Mouse (Mus musculus) C2C12 (cell line): ENCODE data around the gene Gm11037.
"Not testable (repeated sequence)": the region's sequence is repeated elsewhere in the genome, so short reads cannot be mapped to it uniquely, and the experiment has no call there.

Experiments
- CEBPB ChIP-seq: IDR thresholded peaks from one replicate; pipeline ENCODE4 v1.6.1; 2011; ENCODE audit warnings: low read depth, mild to moderate bottlenecking, control low read depth, moderate library complexity
- CTCF ChIP-seq: IDR thresholded peaks from one replicate; pipeline ENCODE4 v1.5.1; 2011; ENCODE audit not compliant: control insufficient read depth, insufficient read depth, insufficient read length
- FOSL1 ChIP-seq: IDR thresholded peaks from one replicate; pipeline ENCODE4 v1.8.0; 2011; ENCODE audit warnings: mild to moderate bottlenecking, low read length; ENCODE audit not compliant: poor library complexity, insufficient read depth, severe bottlenecking
- MAX ChIP-seq: IDR thresholded peaks from one replicate; pipeline ENCODE4 v1.6.1; 2011; ENCODE audit warnings: mild to moderate bottlenecking, control low read depth
- MYOG ChIP-seq: IDR thresholded peaks from one replicate; pipeline ENCODE4 v1.6.1; 2011; ENCODE audit not compliant: control insufficient read depth, insufficient read length; ENCODE audit errors: extremely low read depth
- USF1 ChIP-seq: IDR thresholded peaks from one replicate; pipeline ENCODE4 v1.6.1; 2011; ENCODE audit warnings: low read depth, mild to moderate bottlenecking, control low read depth, moderate library complexity

DNA sequence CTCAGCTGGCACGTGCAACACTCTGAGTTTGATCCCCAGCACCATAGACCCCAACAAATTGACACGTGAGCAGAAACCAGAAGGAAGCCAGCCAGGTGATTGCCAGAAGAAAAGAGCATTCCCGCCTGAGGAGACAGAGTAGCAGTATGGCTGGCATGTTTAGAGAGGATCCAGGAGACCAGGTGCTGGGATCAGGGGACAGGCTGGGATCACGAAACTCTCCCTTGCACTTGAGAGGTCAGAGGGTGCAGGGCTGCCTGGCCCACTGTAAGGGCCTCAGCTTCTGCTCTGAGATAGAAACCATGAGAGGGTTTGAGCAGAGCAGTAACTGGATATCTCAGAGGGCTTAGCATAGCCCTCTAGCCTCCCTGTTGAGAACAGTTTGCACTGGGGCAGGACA is 28.2 kb upstream of the Gm11037 start:
- TF ChIP-seq CTCF, MAX, MYOG, FOSL1, USF1, CEBPB: not testable (repeated sequence)
